Mouse (Mus musculus): ENCODE data around the gene Eif3j1. TPM values are rescaled to one million over a fixed set of nuclear protein-coding genes. Genes with fewer than 3 reads are reported as not detected.

Gene Eif3j1
- 1.6 and 2.3 TPM in 2 replicates for polyA plus RNA-seq (2012; rRNA removed)

DNA sequence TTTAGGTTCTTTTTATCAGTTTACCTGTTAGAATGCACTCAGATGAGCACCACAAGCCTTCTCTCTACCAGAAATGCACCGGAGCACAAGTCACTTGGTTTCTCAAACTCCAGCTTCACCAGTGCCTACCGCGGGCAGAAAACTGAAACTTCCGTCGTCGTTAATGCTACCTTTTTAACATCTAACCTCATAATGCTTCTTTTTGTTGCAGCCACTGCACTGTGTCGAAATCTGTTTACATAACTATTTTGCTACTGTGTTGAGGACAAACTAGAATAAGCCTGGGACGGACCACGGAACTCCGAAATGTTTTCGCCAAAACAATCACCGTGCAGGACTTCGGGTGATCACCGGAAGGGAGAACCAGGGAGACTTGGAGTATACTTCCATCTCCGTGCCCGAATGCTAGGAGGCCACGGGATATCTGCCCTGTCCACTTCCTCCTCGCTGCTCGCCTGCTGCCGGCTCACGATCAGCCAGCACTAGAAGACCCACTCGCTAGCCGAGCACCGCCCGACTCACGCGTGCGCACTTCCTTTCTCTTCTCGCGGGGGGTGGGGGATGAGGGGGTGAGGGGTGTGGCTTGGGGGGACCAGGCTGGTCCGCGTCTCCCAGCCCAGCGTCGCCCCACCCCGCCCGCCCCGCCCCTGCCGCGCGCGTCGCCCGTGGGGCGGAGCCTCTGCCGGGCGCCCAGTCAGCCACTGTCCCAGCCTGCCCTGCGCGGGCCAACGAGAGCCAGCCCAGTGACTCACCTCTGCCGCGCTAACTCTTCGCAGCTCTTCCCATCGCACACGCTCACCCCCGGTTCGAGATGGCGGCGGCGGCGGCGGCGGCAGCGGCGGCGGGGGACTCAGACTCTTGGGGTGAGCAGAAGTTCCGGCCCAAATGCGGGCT lies at the start of gene Eif3j1:
Eif3j1 (plus strand) TSS at position 685 of the 894 bp plus-strand sequence.

Other genes with a start within 250 kb of the Eif3j1 start
- 0.24 and 0.40 TPM in 2 replicates for gene Frmd5, start 221.5 kb upstream of the Eif3j1 start, polyA plus RNA-seq (2012; rRNA removed)
- 3.3 and 3.7 TPM in 2 replicates for gene Casc4, start 161.6 kb upstream of the Eif3j1 start, polyA plus RNA-seq (2012; rRNA removed)
- 0.29 and 0.76 TPM in 2 replicates for gene Ctdspl2, start 72.5 kb upstream of the Eif3j1 start, polyA plus RNA-seq (2012; rRNA removed)
- gene Mageb3, start 72.5 kb upstream of the Eif3j1 start, polyA plus RNA-seq (2012; rRNA removed) = not detected in 2 replicates
- gene Spg11, start 89.8 kb downstream of the Eif3j1 start, polyA plus RNA-seq (2012; rRNA removed) = 2.6 and 3.2 TPM in 2 replicates
- 116 and 155 TPM in 2 replicates for gene B2m, start 119.1 kb downstream of the Eif3j1 start, polyA plus RNA-seq (2012; rRNA removed)
- gene Trim69, start 132.2 kb downstream of the Eif3j1 start, polyA plus RNA-seq (2012; rRNA removed) = not detected in 2 replicates
- gene Patl2, start 157.6 kb downstream of the Eif3j1 start, polyA plus RNA-seq (2012; rRNA removed) = not detected in 2 replicates
- gene Terb2, start 157.7 kb downstream of the Eif3j1 start, polyA plus RNA-seq (2012; rRNA removed) = not detected in 2 replicates
- 3.1 and 3.2 TPM in 2 replicates for gene Sord, start 206.2 kb downstream of the Eif3j1 start, polyA plus RNA-seq (2012; rRNA removed)